Mouse (Mus musculus): ENCODE results near the gene Gm10643. TPM values are rescaled to one million over a fixed set of nuclear protein-coding genes. Genes with fewer than 3 reads are reported as not detected.
A peak's percentile ranks its signal among the peaks of the same experiment; 100 is the strongest.

The Gm10643 gene
- total RNA-seq (2015) (1.0 and 1.4 TPM in 2 replicates), total RNA-seq (2017) (1.7 and 2.4 TPM in 2 replicates)

DNA sequence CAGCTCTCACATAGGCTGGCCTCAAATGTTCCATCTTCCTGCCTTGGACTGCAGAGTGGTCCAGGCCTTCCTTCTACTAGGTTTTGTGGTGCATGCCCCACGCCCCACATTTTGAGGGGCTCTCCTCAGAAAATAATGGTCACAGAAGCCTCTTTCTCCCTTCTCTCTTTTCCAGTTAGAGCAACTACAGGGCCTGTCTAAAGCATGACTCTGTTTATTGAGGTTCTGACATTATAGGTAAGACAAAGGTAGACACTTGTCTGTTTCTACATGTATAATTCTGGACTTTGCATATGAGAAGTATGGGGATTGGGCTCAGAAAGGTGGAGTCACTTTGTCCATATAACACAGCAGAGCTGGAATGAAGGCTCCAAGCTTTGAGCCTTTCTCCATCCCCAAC is at the start of gene Gm10643:
Gm10643 (minus strand) TSS at position 101 of the 400 bp plus-strand sequence.
- no peak for ATAC-seq (ENCODE audit: poor library complexity, severe bottlenecking)

DNA sequence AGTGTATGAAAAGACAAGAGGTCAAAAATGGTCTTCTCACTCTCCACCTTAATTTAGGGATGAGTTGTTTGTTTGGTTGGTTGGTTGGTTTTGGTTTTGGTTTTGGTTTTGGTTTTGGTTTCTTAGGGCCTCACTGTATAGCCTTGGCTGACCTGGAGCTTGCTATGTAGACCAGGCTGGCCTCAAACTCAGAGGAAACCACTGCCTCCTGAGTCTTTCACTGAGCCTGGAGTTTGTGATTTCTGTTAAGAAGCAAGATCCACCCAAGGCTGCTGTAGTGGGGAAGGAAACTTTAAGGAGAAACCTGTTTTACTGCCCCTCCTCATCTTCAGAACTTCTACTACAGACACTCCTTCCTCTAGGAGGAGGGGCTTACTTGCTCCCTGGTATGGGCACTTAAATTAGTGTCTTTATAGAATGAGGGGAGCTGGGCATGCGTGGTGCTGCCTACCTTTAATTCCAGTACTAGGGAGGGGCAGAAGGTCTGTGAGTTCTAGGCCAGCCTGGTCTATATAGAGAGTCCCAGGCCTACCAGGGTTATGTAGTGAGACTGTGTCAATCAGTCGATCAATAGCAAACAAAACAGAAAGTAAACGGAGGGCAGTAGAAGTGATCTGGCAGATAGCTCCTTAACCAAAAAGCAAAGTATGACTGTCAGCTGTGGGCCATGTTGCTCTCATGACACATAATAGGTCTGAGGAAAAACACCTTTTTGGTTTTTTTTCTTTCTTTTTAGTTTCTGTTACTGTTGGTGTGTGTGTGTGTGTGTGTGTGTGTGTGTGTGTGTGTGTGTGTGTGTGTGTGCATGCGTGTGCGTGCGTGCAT is 41.5 kb upstream of the Gm10643 start:
- no peak for ATAC-seq (ENCODE audit: poor library complexity, severe bottlenecking)

DNA sequence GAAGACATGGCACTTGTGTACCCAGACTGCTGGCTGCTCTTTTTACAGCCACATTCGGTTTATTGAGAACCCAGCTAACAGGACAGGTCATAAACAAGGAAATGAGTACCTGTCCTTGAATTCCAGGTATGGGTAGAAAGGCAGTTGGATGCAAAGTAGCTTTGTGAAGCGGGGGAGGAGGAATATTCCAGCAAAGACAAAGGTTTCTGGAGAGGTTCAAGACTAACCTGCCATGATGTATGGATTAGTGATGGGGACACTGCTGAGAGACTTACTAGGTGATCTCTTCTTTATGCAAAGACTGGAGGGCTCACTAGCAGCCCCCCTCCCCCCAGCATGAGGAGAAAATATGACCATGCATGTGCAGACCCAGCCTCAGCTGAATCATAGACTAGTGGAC is 40.7 kb upstream of the Gm10643 start:
- no peak for ATAC-seq (ENCODE audit: poor library complexity, severe bottlenecking)

DNA sequence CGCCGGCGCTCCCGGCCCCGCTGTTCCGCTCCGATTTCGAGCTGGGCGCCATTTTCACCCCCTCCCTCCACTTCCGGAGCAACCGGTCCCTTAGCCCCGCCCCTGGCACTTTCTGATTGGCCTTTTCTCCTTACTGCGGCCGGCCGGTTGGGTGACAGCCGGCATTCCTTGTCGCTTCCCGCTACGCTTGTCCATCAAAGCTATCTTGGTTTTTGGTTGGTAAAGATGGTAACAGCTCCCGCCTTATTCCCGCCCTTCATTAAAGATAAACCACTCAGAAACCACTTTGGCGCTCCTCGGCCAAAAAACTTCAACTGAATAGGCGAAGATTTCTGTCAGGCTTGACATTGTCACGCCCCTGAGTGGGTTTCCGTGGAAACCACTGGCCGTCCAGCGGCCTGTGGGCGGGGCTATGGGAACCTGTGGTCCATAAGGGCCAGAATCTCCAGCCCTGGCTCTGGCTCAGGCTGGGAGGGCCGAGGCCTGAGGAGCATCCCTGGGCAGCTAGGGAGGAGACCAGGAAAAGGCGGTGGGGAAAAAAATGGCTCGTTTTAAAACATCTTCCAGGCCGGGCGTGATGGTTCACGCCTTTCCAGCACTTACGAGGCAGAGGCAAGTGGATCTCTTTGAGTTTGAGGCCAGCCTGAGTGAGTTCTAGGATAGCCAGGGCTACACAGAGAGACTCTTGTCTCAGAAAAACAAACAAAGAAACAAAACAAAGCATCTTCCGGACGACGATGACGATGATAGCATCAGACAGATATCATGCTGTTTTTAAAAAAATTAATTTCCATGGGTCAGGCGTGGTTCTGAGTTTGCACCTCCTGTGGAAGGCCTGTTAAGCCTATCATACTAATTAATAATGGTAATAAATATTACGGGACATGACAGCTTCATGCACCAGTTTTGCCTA is 40.0 kb upstream of the Gm10643 start, which contains the start of gene Dcaf15:
Dcaf15 (minus strand) TSS at position 72 of the 913 bp plus-strand sequence.
- peak; percentile 94 for ATAC-seq (ENCODE audit: poor library complexity, severe bottlenecking)

DNA sequence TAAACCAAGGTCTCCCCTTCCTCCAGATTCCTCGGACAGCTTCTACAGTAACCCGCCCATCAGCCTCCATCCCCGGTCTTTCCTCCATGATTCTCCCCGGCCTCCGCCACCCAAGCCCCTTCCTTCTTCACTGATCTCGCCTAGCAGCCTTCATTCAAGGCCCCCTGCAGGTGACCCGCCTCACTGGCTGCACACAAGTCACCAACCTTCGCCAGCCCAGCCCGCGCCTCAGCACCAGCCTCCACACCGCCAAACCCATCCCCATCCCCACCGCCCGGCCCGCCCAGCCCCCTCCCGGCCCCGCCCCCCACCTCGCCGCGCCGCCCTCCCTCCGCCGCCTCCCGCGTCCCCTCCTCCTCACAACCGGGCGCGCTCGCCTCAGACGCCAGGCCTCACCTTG is 39.3 kb upstream of the Gm10643 start:
- ATAC-seq (ENCODE audit: poor library complexity, severe bottlenecking) = peak; percentile 51

GRCm38 (mm10) chr8:84103601-84104000 is 38.7 kb upstream of the Gm10643 start:
- no peak for ATAC-seq (ENCODE audit: poor library complexity, severe bottlenecking)

- no peak for ATAC-seq (ENCODE audit: poor library complexity, severe bottlenecking)
Measured at GRCm38 (mm10) chr8:84101476-84102270, 36.7 kb upstream of the Gm10643 start.

- ATAC-seq (ENCODE audit: poor library complexity, severe bottlenecking) = no peak
Measured at GRCm38 (mm10) chr8:84098376-84098775, 33.4 kb upstream of the Gm10643 start.

GRCm38 (mm10) chr8:84096061-84096460 is 31.1 kb upstream of the Gm10643 start:
- no peak for ATAC-seq (ENCODE audit: poor library complexity, severe bottlenecking)

- ATAC-seq (ENCODE audit: poor library complexity, severe bottlenecking) = no peak
Measured at GRCm38 (mm10) chr8:84090585-84090984, 25.6 kb upstream of the Gm10643 start.

DNA sequence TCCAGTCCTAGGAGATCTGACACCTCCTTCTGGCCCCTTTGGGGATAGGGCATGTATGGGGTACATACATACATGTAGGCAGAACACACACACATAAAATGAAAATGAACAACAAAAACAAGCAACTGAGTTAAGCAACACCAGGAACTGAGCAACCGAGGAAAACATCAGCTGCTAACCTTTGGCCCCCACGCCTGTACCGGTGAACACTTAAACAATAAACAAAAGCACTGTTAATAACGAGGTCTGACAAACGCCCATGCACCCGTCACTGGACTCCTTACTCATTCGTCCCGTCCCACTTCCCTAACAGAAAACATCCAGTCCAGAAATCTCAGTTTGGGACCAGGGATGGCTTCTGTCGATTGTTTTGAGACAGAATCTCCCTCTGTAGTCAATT is 24.3 kb upstream of the Gm10643 start:
- no peak for ATAC-seq (ENCODE audit: poor library complexity, severe bottlenecking)

- ATAC-seq (ENCODE audit: poor library complexity, severe bottlenecking) = no peak
Measured at GRCm38 (mm10) chr8:84087821-84088220, 22.9 kb upstream of the Gm10643 start.

DNA sequence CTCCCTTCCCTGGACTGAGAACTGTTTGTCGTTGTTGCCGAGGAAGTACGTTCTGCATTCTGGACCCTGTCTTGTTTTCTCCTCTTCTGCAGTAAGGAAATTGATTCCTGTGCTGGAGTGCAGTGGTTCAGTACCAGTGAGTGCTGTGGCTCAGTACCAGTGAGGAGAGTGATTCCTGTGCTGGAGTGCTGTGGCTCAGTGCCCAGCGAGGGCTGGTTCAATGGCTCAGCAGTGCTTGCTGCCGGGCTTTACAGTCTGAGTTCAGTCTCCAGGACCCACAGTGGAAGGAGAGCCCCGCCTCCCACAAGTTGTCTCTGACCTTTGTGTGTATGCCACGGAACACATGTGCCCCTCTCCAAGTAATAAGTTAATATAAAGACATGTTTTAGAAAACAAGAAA is 22.2 kb upstream of the Gm10643 start:
- ATAC-seq (ENCODE audit: poor library complexity, severe bottlenecking) = no peak

GRCm38 (mm10) chr8:84084341-84085115 is 19.6 kb upstream of the Gm10643 start:
- ATAC-seq (ENCODE audit: poor library complexity, severe bottlenecking) = no peak

DNA sequence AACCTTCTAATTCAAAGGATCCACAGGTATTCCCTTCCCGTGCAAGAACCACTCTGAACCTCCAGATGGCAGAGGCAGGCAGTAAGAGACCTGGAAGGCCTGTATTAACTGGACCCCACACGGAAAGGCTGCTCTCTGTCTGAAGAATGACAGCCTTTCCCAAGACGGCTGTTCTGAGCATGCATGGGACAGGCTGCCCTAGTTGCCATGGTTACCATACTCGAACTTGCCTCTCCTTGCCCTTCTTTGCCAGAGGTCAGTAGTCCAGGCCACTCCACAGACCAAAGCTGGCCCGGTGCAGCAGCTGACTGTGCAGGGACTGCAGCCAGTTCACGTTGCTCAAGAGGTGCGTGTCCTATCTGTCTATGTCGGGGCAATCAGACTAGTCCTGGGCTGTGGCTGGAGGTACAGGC is 18.9 kb upstream of the Gm10643 start:
- no peak for ATAC-seq (ENCODE audit: poor library complexity, severe bottlenecking)

- no peak for ATAC-seq (ENCODE audit: poor library complexity, severe bottlenecking)
Measured at GRCm38 (mm10) chr8:84079206-84079605, 14.3 kb upstream of the Gm10643 start.

DNA sequence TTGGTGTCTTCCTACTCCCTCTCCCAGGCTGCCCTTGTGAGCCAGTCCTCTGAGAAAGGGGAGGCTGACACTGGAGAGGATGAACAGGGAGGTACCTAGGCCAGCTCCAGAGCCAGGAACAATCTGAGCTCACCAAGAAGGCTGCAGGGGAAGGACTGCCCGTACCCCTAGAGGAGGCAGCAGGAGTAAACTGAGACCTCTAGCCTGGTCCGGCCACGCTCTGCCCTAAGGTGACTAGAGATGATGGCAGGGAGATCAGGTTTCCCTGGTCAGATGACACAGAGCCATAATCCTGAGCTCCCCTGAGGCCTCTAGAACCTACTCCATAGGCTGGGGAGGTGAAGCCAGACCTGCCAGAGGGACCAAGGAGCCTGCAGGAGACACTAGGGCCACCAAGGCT is 11.9 kb upstream of the Gm10643 start:
- no peak for ATAC-seq (ENCODE audit: poor library complexity, severe bottlenecking)

DNA sequence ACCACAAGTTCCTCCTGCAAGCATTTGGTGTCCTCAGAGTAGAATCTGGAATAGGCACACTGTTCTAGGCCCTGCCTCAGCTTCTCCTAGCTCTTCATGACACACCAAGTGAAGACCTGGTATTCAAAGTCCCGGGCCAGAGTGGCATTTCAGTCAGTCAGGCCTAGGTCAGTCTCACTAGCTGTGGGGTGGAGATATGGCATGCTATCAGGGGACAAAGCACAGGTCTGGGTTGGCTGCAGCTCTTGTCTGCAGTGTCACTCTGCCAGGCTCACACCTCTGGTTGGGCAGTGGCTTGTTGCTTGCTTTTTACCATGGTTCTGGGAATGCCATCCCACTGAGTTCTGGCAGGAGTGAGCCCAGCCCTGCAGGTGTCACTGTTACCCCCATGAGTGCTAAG is 11.5 kb upstream of the Gm10643 start:
- ATAC-seq (ENCODE audit: poor library complexity, severe bottlenecking) = no peak

- ATAC-seq (ENCODE audit: poor library complexity, severe bottlenecking) = no peak
Measured at GRCm38 (mm10) chr8:84073230-84073976, 8.5 kb upstream of the Gm10643 start.

Measured in megakaryocyte, adult 5-6 weeks (primary cell).